Mouse (Mus musculus) liver, adult 2 months (tissue): ENCODE results near the gene Ccdc7a.
"Not testable (repeated sequence)": the region's sequence is repeated elsewhere in the genome, so short reads cannot be mapped to it uniquely, and the experiment has no call there.

Experiments
- CTCF ChIP-seq: fragments of 200-500 bp; IDR thresholded peaks from 2 replicates; pipeline ENCODE4 v1.5.1; 2011; ENCODE audit warnings: low read depth, low read length, control low read depth
- POLR2A ChIP-seq: fragments of 200-500 bp; IDR thresholded peaks from 2 replicates; pipeline ENCODE4 v1.6.1; 2011; ENCODE audit warnings: low read length, control low read depth; ENCODE audit not compliant: insufficient read depth; ENCODE audit errors: extremely low read depth

DNA sequence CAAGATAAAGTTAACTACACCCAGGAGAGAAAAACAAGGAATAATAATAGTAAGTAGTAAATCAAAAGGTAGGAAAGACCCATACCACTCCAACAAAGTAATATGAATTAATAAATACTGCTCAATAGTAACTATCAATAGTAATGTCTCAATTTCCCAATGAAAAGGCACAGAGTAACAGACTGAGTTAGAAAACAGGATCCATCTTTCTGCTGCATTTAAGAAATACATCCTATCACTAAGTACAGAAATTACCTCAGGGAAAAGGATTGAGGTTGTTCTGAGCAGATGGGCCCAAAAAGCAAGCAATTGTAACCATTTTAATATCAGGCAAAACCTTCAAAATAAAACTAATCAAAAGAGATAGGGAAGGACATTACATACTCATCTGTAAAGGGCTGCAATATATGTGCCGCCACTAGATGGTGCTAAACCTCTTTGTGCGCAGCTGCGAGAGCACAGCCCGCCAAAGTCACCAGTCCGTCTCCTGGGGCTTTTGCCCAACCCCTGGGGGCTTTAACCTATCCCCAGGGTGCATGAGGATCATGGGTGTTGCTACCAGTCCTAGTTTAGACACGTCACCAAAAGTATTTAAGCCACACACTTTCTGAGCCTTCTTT, 124.2 kb downstream of the Ccdc7a start:
- not testable (repeated sequence) for TF ChIP-seq CTCF, POLR2A
